Mouse (Mus musculus) embryonic fibroblast, embryonic 13.5 days (primary cell): ENCODE results near the gene Rptor.

ENCODE experiments used
- CTCF ChIP-seq: IDR thresholded peaks from 2 replicates; pipeline ENCODE4 v1.5.1; 2011; ENCODE audit warnings: mild to moderate bottlenecking, control low read depth, low read length, moderate library complexity, borderline replicate concordance; ENCODE audit not compliant: insufficient read depth
- POLR2A ChIP-seq: IDR thresholded peaks from 2 replicates; pipeline ENCODE4 v1.6.1; 2011; ENCODE audit warnings: low read depth, mild to moderate bottlenecking, control low read depth, low read length, moderate library complexity

DNA sequence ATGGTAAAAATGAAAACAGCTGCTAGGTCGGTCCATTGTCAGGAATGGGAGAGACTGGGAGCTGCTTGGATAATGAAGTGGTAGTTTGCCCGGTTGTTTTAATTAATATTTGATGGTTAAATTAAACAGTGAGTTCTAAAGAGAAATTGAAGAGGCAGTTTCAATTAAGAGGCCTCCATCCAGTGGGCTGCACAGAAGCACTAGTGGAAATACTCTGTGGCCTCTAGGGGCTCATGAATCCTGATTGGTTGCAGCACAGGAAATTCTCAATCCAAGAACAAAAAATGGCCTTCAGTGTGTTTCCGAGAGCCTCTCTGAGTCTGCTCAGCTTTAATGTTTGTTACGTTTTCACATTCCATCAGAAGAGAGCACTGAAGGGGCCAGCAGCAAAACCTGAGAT lies 141.7 kb downstream of the Rptor start:
- TF ChIP-seq CTCF (no peak), POLR2A (no peak)
